Mouse (Mus musculus) kidney, postnatal 14 days (tissue): ENCODE data around the gene Atf7ip.

Experiments
- DNase-seq: peaks from one replicate; pipeline ENCODE4 v3.0.0; 2022; ENCODE audit warnings: mixed read lengths

Atf7ip gene

GRCm38 (mm10) chr6:136486801-136487553, 19.0 kb upstream of the Atf7ip start:
- DNase-seq = no peak

- no peak for DNase-seq
These were observed 18.4 kb upstream of the Atf7ip start for GRCm38 (mm10) chr6:136487554-136487950.

GRCm38 (mm10) chr6:136489899-136490298, 16.1 kb upstream of the Atf7ip start:
- DNase-seq = no peak

GRCm38 (mm10) chr6:136490516-136491475, 15.2 kb upstream of the Atf7ip start:
- DNase-seq = no peak

- DNase-seq = no peak
These were observed 14.3 kb upstream of the Atf7ip start for GRCm38 (mm10) chr6:136491631-136492030.

GRCm38 (mm10) chr6:136492251-136492650, 13.7 kb upstream of the Atf7ip start:
- DNase-seq = no peak

GRCm38 (mm10) chr6:136493486-136493885, 12.5 kb upstream of the Atf7ip start:
- DNase-seq = no peak

GRCm38 (mm10) chr6:136493910-136494751, 11.8 kb upstream of the Atf7ip start:
- no peak for DNase-seq

- DNase-seq = no peak
These were observed 10.9 kb upstream of the Atf7ip start for GRCm38 (mm10) chr6:136495023-136495422.

GRCm38 (mm10) chr6:136497744-136498143, 8.2 kb upstream of the Atf7ip start:
- DNase-seq = no peak

- no peak for DNase-seq
These were observed 6.5 kb upstream of the Atf7ip start for GRCm38 (mm10) chr6:136499292-136499977.

GRCm38 (mm10) chr6:136508652-136509051, 2.7 kb downstream of the Atf7ip start:
- no peak for DNase-seq

GRCm38 (mm10) chr6:136510945-136511344, 5.0 kb downstream of the Atf7ip start:
- peak; percentile 26 for DNase-seq

GRCm38 (mm10) chr6:136512351-136512750, 6.4 kb downstream of the Atf7ip start:
- no peak for DNase-seq

- no peak for DNase-seq
These were observed 10.7 kb downstream of the Atf7ip start for GRCm38 (mm10) chr6:136516626-136517025.

GRCm38 (mm10) chr6:136517221-136517620, 11.3 kb downstream of the Atf7ip start:
- DNase-seq = no peak

GRCm38 (mm10) chr6:136518537-136519246, 12.7 kb downstream of the Atf7ip start:
- DNase-seq = peak; percentile 97

GRCm38 (mm10) chr6:136519254-136519653, 13.3 kb downstream of the Atf7ip start:
- no peak for DNase-seq

GRCm38 (mm10) chr6:136520361-136520760, 14.4 kb downstream of the Atf7ip start:
- DNase-seq = no peak

GRCm38 (mm10) chr6:136521681-136522080, 15.7 kb downstream of the Atf7ip start:
- DNase-seq = no peak

- no peak for DNase-seq
These were observed 16.7 kb downstream of the Atf7ip start for GRCm38 (mm10) chr6:136522658-136523057.
